Mouse (Mus musculus): ENCODE data around the gene Depp1. TPM values are rescaled to one million over a fixed set of nuclear protein-coding genes. Genes with fewer than 3 reads are reported as not detected.

The Depp1 gene
- total RNA-seq, 2 experiments from 2014 or later = 1.5 to 2.1 TPM

DNA sequence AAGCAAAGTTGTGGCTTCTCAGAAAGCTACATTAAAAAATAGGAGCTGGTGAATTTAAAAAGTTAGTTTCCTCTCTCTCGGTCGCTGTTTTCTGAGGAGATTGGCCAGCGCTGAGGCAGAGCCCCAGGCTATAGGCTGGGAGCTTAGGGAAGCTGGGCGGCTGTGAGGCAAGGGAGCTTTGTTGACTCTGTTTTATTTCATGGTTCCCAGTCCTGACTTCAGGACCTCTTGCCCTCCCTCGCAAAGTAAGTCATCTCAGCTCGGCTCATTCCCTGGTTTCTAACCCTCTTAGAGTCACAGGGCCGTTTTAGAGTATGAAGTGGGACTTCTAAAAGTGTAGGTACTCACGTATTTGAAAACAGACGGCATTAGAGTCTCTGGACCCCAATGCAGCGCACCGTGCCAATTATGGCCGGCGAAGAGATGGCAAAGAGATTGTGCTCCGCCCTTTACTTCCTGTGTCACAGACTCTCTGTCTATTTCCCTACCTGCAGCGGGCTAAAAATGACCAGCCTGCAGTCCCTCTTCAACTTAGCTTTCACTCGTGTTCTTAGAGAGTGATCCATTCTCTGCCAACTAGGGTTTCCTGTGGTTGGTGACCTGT lies 24.0 kb downstream of the Depp1 start:
- intact Hi-C loops (cut with DNase I) = no loop called here
- DNase-seq (ENCODE audit: low spot score in 2 of 2) = no peak

GRCm38 (mm10) chr6:116676355-116676913 lies 26.0 kb downstream of the Depp1 start:
- intact Hi-C loops (cut with DNase I) = no loop called here
- no peak for DNase-seq (ENCODE audit: low spot score in 2 of 2)

GRCm38 (mm10) chr6:116677321-116677720 lies 26.9 kb downstream of the Depp1 start:
- no peak for DNase-seq (ENCODE audit: low spot score in 2 of 2)
- intact Hi-C loops (cut with DNase I) = no loop called here

DNA sequence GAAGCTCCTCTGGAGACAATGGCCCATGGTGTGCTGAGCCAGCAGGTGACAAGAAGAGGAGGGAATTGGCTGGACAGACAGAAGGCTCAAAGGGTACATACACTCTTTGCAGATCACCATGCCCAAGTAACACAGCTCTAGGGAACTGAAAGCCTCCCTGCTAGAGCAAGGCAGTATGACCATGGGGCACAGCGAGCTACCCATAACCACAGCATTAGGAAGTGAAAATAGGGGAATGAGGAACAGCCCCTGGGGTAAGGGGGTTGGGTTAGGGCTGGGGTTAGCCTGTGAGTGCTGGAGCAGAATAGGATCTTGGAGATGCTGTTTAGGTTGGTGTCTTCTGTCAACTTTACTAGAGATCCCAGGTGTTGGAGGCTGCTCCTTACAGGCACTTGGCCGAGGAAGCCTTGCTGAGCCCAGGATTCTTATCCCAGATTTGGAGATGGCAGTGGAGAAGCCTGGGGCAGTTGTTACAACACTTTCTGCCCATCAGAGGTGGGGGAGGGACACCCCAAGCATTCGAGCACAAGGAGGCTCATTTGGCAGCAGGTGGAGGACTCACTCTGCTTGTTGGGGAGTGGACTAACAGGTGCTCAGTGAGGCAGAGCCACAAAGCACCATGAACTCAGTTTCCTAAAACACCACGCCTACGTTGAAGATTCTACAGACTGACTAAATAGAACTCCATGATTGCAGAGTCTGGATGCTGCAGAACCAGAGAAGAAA lies 29.3 kb downstream of the Depp1 start:
- intact Hi-C loops (cut with DNase I) = no loop called here
- DNase-seq (ENCODE audit: low spot score in 2 of 2) = peak in 1 of 2 experiments; percentile 35

GRCm38 (mm10) chr6:116682317-116682716 lies 31.9 kb downstream of the Depp1 start:
- intact Hi-C loops (cut with DNase I) = no loop called here
- peak in 1 of 2 experiments; percentile 35 for DNase-seq (ENCODE audit: low spot score in 2 of 2)

- intact Hi-C loops (cut with DNase I) = no loop called here
- no peak for DNase-seq (ENCODE audit: low spot score in 2 of 2)
These were observed 43.2 kb downstream of the Depp1 start for GRCm38 (mm10) chr6:116693639-116694038.

GRCm38 (mm10) chr6:116694346-116694745 lies 43.9 kb downstream of the Depp1 start:
- intact Hi-C loops (cut with DNase I) = no loop called here
- DNase-seq (ENCODE audit: low spot score in 2 of 2) = no peak

DNA sequence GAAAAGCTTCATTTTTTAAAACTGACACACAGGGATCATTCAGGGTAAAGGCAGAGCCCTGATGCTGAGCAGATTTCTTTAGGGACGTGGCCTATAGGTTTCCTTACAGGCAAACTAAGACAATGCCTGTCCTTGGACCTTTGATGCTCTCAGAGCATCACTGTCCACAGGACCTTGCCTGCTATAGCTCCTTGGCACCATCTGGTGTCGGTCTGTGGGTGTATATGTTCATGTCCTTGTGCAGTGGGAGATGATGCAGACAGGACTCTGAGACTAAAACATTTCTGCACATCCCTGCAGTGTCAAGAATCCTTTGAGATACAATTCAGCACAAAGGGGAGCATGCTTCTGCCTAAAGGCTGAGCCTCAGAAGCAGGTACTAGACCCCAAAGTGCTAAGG lies 47.0 kb downstream of the Depp1 start:
- intact Hi-C loops (cut with DNase I) = loop anchor here (1.0 kb wide), 1 partner anchor 43 kb away; no protein-coding TSS in a partner anchor
- DNase-seq (ENCODE audit: low spot score in 2 of 2) = no peak

- no peak for DNase-seq (ENCODE audit: low spot score in 2 of 2)
- intact Hi-C loops (cut with DNase I) = loop anchor here (1.0 kb wide), 1 partner anchor 44 kb away; no protein-coding TSS in a partner anchor
These were observed 47.6 kb downstream of the Depp1 start for GRCm38 (mm10) chr6:116697896-116698425.

- DNase-seq (ENCODE audit: low spot score in 2 of 2) = no peak
- intact Hi-C loops (cut with DNase I) = no loop called here
These were observed 50.4 kb downstream of the Depp1 start for GRCm38 (mm10) chr6:116700821-116701220.

Small RNA genes lying within 50 kb of the gene (microRNA-seq; reads per million reads assigned to microRNA genes)
- gene Mir7043 = 0 reads per million in 2 experiments

Other genes starting within 250 kb of the Depp1 start
- gene Alox5, start 189.4 kb upstream of the Depp1 start, total RNA-seq (2021) = 1 to 10 TPM; 1.1 to 3.1 TPM
- gene Olfr211, start 161.5 kb upstream of the Depp1 start, total RNA-seq (2021) = not detected
- not detected for gene Olfr212, start 144.1 kb upstream of the Depp1 start, total RNA-seq (2021)
- gene Olfr213, start 112.2 kb upstream of the Depp1 start, total RNA-seq (2021) = not detected
- gene Gm5580, start 99.5 kb upstream of the Depp1 start, total RNA-seq (2021) = 1 to 10 TPM; 1.7 to 2.6 TPM
- gene Olfr214, start 96.4 kb upstream of the Depp1 start, total RNA-seq (2021) = not detected
- not detected for gene Olfr215, start 66.4 kb upstream of the Depp1 start, total RNA-seq (2021)
- 10 to 100 TPM; 23.2 to 24.2 TPM for gene Zfp422, start 21.6 kb upstream of the Depp1 start, total RNA-seq (2021)
- 1 to 10 TPM; 4.6 to 4.8 TPM for gene Rassf4, start 23.3 kb downstream of the Depp1 start, total RNA-seq (2021)
- gene Tmem72, start 66.3 kb downstream of the Depp1 start, total RNA-seq (2021) = 1 to 10 TPM; 1.1 to 1.6 TPM